Mouse (Mus musculus) thymus, adult 2 months (tissue): Measurements from ENCODE around the gene Sugct.

ENCODE experiments used
- CTCF ChIP-seq: fragments of 200-500 bp; IDR thresholded peaks from 2 replicates; pipeline ENCODE4 v1.5.1; 2012; ENCODE audit warnings: mild to moderate bottlenecking, control low read depth, low read length, moderate library complexity, borderline replicate concordance; ENCODE audit not compliant: control insufficient read depth, poor library complexity, insufficient read depth; ENCODE audit errors: extremely low read depth
- POLR2A ChIP-seq: fragments of 200-500 bp; IDR thresholded peaks from 2 replicates; pipeline ENCODE4 v1.6.1; 2012; ENCODE audit warnings: mild to moderate bottlenecking, low read length, control low read depth, moderate library complexity; ENCODE audit not compliant: control insufficient read depth, poor library complexity, insufficient read depth; ENCODE audit errors: extremely low read depth

GRCm38 (mm10) chr13:17027001-17027400, 668.4 kb downstream of the Sugct start:
- no peak for TF ChIP-seq POLR2A
- no peak for TF ChIP-seq CTCF
